Mouse (Mus musculus) cortical plate, adult 2 months (tissue): ENCODE data around the gene Nrg3. TPM values are rescaled to one million over a fixed set of nuclear protein-coding genes. Genes with fewer than 3 reads are reported as not detected.

Experiments
- H3K27ac ChIP-seq: fragments of 200-500 bp; 2 replicates; pipeline ENCODE4 v1.5.1; 2012; ENCODE audit warnings: low read length, control low read depth, inconsistent platforms; ENCODE audit not compliant: insufficient read depth
- H3K4me1 ChIP-seq: fragments of 200-500 bp; 2 replicates; pipeline ENCODE4 v1.6.1; 2011; ENCODE audit warnings: low read length; ENCODE audit not compliant: control insufficient read depth, insufficient read depth
- H3K4me3 ChIP-seq: fragments of 200-500 bp; 2 replicates; pipeline ENCODE4 v1.5.1; 2011; ENCODE audit warnings: mild to moderate bottlenecking, low read length, control low read depth; ENCODE audit not compliant: insufficient read depth
- CTCF ChIP-seq: fragments of 200-500 bp; IDR thresholded peaks from 2 replicates; pipeline ENCODE4 v1.5.1; 2011; ENCODE audit warnings: mild to moderate bottlenecking, control low read depth, low read length; ENCODE audit not compliant: insufficient read depth; ENCODE audit errors: extremely low read depth
- POLR2A ChIP-seq: fragments of 200-500 bp; IDR thresholded peaks from 2 replicates; pipeline ENCODE4 v1.6.1; 2011; ENCODE audit warnings: mild to moderate bottlenecking, low read length, control low read depth; ENCODE audit not compliant: insufficient read depth; ENCODE audit errors: extremely low read depth
- polyA plus RNA-seq: library from polyadenylated mRNA; depleted of rRNA; stranded (reverse); fragments of >200 nt; gene quantifications from 2 replicates; pipeline ENCODE4 v1.2.3, GENCODE M21; 2012; rRNA removed

Nrg3 gene
- 33.3 and 35.7 TPM in 2 replicates for polyA plus RNA-seq

- no peaks in the 10 kb centered on the region; the same call in 1 of the 2 replicates for H3K4me1 ChIP-seq
- peak within 1 kb of the TSS; percentile 99 for H3K27ac ChIP-seq
- TF ChIP-seq POLR2A (peak; percentile 25; the same call in 1 of the 2 replicates), CTCF (no peak)
- H3K4me3 ChIP-seq: peak within 1 kb of the TSS; percentile 92
Observed at GRCm38 (mm10) chr14:39472790-39473761, at the start of gene Nrg3. Gene Nrg3, minus strand, starts transcription at chr14:39473088.

- no peak for TF ChIP-seq POLR2A
- TF ChIP-seq CTCF: peak; percentile 35; the same call in 1 of the 2 replicates
- Histone ChIP-seq H3K27ac (no peak overlapping the region), H3K4me3 (no peak overlapping the region), H3K4me1 (no peaks in the 10 kb centered on the region)
Observed at GRCm38 (mm10) chr14:39508956-39509355, 36.1 kb upstream of the Nrg3 start.

- Histone ChIP-seq H3K27ac (peak overlapping the region; percentile 99), H3K4me1 (no peaks in the 10 kb centered on the region; the same call in 1 of the 2 replicates), H3K4me3 (peak overlapping the region; percentile 92)
- TF ChIP-seq POLR2A (peak; percentile 42; the same call in 1 of the 2 replicates), CTCF (no peak)
Observed at GRCm38 (mm10) chr14:39473771-39474211, 903 bp upstream of the Nrg3 start.

GRCm38 (mm10) chr14:39472146-39472751 is 639 bp downstream of the Nrg3 start:
- H3K4me3 ChIP-seq: peak overlapping the region; percentile 92
- no peak for TF ChIP-seq CTCF
- TF ChIP-seq POLR2A: no peak
- H3K27ac ChIP-seq: peak overlapping the region; percentile 92
- H3K4me1 ChIP-seq: peaks cover 2% of the 10 kb centered on the region; the same call in 1 of the 2 replicates

GRCm38 (mm10) chr14:39471236-39471981 is 1.5 kb downstream of the Nrg3 start:
- peak overlapping the region; percentile 92 for H3K4me3 ChIP-seq
- peaks cover 2% of the 10 kb centered on the region; the same call in 1 of the 2 replicates for H3K4me1 ChIP-seq
- TF ChIP-seq CTCF (0 out of 2 replicates have a peak, but pooled peaks have one; percentile 4), POLR2A (no peak)
- H3K27ac ChIP-seq: peak overlapping the region; percentile 92

GRCm38 (mm10) chr14:39445501-39445900 is 27.4 kb downstream of the Nrg3 start:
- no peak overlapping the region for H3K4me3 ChIP-seq
- H3K27ac ChIP-seq: no peak overlapping the region
- H3K4me1 ChIP-seq: no peaks in the 10 kb centered on the region
- no peak for TF ChIP-seq CTCF
- no peak for TF ChIP-seq POLR2A

- Histone ChIP-seq H3K4me1 (no peaks in the 10 kb centered on the region; the same call in 1 of the 2 replicates), H3K4me3 (no peak overlapping the region), H3K27ac (no peak overlapping the region)
- no peak for TF ChIP-seq POLR2A
- no peak for TF ChIP-seq CTCF
Observed at GRCm38 (mm10) chr14:39428503-39428902, 44.4 kb downstream of the Nrg3 start.

- Histone ChIP-seq H3K27ac (no peak overlapping the region), H3K4me3 (no peak overlapping the region), H3K4me1 (no peaks in the 10 kb centered on the region)
- no peak for TF ChIP-seq POLR2A
- TF ChIP-seq CTCF: no peak
Observed at GRCm38 (mm10) chr14:39421874-39422273, 51.0 kb downstream of the Nrg3 start.

- TF ChIP-seq CTCF (no peak), POLR2A (no peak)
- H3K27ac ChIP-seq: no peak overlapping the region
Observed at GRCm38 (mm10) chr14:39413270-39413669, 59.6 kb downstream of the Nrg3 start.

More at GRCm38 (mm10) chr14:39413270-39413669, 59.6 kb downstream of the Nrg3 start:
- H3K4me1 ChIP-seq: peaks cover 2% of the 10 kb centered on the region; the same call in 1 of the 2 replicates
- H3K4me3 ChIP-seq: no peak overlapping the region
